Mouse (Mus musculus) adrenal gland, postnatal 10 days (tissue): ENCODE data around the gene Kcna2. TPM values are rescaled to one million over a fixed set of nuclear protein-coding genes. Genes with fewer than 3 reads are reported as not detected.
A peak's percentile ranks its signal among the peaks of the same experiment; 100 is the strongest.

ENCODE experiments used
- DNase-seq: peaks from one replicate; pipeline ENCODE4 v3.0.0; 2021; ENCODE audit warnings: mixed read lengths
- long read RNA-seq, 2 experiments: library from polyadenylated mRNA; stranded (forward); transcript quantifications; one replicate each; pipeline ENCODE4 v2.0.0; 2021
- total RNA-seq, 2 experiments: library from RNA; stranded (reverse); gene quantifications; 2 replicates each; pipeline ENCODE4 v1.2.3; 2021

The Kcna2 gene
- 1 to 10 TPM; 2.5 to 2.6 TPM for total RNA-seq
- long read RNA-seq, experiment 1, result 0 reads
- long read RNA-seq, experiment 2, result 0 reads

DNA sequence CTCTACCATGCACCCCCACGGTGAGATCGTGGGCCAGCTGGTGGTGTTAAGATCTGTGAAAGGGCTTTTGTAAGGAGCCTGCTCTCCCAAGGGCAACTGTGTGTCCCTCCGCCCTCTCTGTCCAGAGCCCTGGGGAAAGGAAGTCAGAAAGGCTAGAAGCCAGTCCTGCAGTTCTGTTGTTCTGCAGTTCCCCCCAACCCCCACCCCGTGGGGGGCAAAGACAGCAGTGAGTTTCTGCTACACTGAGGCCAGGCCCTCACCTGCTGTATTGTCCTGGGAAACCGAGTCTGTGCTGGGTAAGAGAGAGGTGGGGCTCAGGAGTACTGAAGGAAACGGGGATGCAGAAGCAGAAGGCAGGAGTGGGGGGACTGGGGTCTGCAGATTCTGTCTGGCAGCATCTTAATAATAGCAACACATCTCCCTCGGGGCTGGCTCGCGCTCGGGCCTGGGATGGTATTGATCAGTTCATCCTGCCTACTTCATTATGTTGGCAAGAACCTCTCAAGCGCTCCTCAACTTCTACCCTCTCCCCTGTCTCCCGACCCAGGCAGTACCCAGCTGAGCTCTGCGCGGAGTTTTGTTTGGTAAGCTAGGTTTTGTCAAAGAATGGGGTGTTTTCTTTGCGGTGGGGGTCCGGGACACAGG, at the start of gene Kcna2:
Gene Kcna2, plus strand, starts transcription at position 336 of the 645 bp plus-strand sequence.
- DNase-seq, result no peak

DNA sequence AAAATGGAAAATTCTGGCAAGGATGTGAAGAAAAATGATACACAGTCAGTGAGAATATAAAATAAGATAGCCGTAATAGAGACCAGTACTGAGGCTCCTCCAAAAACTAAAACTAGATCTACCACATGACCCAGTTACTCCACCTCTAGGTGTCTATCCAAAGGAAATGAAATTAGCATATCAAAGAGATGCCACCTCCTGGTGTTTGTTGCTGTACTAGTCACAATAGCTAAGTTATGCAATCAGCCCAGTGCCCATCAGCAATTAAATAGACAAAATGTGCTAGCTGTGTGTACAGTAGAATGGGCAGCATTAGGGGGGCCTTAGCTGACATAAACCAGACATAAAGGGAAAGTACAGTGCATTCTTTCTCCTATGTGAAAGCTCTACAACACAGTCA, 39.5 kb upstream of the Kcna2 start:
- no peak for DNase-seq

DNA sequence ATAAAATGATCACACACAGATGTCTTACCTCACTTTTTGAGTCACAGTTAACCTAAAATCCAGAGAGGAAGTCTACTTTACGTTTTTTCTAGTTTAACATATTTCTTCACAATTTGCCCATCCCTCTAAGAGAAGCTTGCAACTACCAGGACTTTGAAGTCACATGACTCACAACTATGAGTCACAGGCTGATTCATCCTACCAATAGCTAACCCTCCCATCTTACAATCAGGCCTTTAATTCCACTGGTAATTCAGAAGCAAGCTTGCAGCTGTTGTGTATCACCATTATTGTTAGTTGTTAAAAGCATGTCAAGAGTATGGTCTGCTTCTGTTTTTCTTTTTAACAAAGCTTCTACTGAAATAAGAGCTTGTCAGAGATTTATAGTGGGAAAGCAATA, 38.2 kb upstream of the Kcna2 start:
- no peak for DNase-seq

DNA sequence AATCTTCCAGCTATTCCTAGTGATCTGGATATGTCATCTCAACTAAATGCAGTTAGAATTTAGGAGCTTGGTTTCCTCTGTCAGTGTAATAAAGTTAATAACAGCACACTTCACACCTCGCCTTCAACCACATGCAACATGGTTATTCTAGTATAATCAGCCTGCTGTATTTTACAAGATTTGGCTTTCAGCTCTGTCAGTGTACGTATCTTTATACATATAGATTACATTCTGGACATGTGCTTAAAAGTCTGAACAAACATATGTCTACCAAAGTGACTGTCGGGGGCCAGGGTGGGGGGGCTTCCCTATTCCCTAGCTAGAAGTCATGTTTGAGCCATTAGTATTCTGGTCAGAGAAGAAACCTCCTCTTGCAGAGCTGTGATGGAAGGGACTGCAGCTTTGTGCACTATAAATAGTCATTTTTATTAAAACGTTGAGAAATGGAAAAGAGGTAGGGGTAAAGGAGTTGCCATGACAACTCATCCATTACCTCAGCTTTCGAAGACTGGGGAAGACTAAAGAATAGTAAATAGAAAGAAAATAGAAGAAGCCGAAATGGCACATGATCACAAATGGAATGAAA, 35.3 kb upstream of the Kcna2 start:
- no peak for DNase-seq

DNA sequence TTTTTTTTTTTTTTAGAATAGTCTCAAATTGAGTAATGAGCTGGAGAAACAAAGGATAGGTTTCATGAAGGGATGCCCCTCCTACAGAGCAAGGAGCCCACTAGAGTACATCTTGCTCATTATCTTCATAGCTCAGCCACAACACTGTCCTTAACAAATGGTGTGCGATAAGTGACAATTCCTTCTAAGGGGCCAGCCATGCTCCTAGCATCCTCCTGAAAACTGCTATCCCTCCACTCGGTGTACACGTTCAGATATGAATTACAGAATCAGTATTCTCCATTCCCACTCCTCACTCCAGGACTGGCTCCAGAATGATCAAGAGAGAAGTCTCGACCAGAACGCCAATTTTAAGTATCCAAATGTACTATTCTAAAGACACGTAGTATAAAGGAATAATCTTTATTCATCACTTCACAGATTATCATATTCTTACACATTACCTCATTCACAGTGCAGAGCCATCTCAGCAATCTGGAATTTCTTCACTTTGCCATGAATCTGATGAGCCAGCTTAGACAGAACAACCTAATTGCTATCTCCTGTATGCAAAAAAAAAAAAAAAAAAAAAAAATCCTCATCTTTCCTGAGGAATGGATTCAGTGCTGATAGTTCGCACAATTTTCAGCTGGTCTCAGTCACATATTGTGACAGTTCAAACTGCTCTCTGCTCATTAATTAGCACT, 34.6 kb upstream of the Kcna2 start:
- no peak for DNase-seq

DNA sequence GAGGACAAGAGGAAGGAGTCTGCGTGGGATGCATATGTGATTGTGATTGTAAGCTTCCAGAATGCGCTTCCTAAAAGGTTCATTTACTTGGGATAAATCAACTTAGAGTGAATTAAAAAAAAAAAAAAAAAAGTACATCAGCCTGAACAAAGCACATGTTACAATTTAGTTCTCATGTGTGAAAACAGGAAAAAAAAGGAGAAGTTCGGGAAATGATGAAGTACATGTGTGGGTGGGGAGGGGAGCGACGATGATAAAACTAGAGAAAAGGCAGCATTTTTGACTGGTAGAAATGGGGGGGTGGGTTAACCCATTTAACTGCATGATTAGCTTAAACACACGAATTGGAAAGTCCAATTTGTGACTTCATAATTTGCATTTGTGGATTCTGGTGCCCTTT, 33.7 kb upstream of the Kcna2 start:
- no peak for DNase-seq

DNA sequence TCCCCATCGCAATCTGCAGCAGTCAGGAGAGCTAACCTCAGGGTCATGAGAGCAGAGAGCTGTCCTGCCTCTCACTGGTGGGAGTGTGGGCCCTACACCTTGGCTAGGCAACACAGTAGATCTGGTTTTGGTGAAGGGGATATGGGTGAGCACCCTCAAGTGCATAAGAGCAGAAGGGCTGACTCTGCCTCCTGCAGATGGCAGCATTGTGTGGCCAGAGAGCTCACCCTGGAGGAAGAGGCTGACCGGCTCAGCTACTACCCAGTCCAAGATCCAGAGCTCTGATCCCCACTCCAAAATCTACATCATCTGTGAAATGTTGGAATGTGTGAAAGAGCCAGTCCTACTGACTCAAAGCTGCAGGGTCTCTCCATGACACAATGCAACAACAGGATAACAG, 27.1 kb upstream of the Kcna2 start:
- DNase-seq, result no peak

DNA sequence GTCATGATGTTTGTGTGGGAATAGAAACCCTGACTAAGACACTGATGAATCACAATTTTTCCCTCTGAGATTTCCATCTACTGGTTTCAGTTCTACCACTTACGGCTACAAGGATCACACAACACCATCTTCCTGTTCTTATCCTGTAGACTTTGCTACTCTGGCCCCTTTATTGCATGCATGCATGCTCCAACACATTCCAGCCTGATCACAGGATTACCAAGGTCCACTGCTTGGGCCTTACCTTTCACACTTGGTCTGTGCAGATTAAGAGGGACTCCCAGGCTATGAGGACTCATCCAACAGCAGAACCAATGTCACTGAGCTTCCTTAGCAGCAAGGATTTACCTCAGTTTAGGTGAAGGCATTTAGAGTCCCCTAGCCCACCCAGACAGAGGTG, 25.2 kb upstream of the Kcna2 start:
- DNase-seq, result no peak

DNA sequence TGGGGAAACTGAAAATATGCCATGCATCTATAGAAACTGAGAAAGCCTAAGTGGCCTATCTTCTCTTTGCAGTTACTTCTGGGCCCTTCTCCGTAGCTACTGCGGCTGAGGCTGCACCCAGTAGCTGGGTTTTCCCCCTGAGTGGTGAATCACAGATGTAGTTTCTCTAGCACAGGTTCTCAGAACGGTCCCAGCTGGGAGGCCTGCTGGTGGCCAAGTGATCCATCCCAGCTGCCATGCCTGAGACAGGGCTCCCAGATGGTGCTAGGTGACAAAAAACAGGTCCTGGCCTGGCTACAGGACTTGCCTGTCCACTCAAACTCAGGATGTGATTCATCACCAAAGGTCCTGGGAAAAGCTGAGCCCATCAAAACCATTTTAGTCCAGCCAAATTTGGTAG, 24.3 kb upstream of the Kcna2 start:
- no peak for DNase-seq

DNA sequence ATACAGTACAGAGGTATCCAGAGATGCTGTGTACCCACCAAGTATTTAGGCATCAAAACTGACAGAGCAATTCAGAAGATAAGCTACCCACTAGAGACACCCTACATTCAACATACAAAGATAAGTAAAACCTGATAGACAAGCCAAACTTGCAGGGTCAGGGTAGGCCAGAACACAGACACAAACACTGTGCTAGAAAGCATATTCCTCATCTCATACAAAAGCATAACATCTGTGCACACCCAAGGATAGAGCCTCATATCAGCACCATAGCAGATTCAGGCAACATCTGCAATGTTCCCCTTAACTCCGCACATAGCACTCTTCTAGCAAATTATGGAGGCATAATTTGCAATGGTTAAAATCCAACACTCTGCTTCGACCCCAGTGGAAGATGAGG, 23.8 kb upstream of the Kcna2 start:
- DNase-seq, result no peak

DNA sequence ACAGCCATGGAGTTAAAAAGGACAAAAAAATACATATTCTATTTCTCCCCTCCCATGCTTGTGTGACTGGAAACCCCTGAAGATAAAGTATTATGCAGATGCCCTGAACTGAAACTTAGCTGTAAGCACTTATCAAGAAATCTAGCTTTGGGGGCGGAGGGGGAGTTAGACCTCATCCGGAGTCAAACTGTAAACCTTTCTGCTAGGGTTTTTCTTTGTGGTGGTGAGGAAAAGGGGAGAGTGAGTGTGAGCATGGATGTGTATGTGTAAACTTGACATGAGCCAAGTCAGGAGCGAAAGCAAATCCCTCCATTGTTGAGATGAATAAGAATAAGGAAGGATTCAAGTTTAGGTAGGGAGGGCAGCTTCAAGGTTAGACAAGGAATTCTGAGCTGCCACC, 20.1 kb upstream of the Kcna2 start:
- no peak for DNase-seq

DNA sequence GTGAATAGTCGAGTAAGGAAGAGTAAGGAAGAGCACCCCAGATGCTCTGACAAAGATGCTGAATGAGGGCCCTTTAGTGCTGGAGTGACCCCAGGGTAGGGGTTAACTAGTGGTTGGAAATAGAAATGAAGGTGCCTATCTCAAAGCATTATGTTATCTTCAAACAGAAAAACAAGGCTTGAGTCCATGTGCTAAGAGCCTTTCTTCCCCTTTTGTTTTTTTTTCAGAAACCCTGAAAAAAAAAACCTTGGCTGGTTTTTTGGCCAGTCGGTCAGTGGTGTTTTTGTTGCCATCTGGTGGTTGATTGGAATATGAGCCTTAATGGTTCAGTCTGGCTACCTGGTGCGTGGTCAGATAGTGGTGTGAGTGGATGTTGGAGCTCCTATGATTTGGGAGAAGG, 19.7 kb upstream of the Kcna2 start:
- no peak for DNase-seq

DNA sequence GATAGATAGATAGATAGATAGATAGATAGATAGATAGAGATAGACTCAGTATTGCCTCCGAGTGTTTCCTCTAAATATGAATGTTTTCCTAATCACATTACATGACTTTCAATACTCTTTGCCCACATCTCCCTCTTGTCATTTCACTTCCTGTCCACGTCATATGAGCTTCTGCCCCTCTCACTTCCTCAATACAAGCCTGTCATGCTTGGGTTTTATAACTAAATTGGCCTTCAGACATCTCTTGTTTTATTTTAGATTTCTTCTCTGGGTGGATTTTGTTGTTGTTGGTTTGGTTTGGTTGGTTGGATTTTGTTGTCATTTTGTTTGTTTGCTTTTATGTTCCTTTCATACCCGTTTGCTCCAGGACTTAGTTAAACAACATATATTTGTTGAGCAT, 16.4 kb upstream of the Kcna2 start:
- DNase-seq, result no peak

DNA sequence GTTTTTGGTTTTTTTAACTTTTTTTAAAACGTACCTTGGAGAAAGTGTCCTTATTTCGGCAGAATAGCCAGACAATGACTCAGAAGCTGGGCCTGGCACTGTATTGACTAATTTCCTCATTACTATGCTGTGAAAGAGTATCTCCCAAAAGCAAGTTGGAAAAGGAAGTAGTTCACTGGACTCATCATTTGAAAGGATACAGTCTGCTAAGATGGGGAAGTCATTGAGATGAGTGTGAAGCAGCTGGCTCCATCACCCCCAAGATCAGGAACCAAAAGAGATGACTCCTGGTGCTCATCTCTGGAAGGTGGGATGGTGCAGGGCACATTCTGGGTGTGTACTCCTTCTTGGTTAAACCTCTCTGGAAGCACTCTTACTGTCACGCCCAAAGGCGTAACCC, 13.5 kb upstream of the Kcna2 start:
- DNase-seq, result no peak

DNA sequence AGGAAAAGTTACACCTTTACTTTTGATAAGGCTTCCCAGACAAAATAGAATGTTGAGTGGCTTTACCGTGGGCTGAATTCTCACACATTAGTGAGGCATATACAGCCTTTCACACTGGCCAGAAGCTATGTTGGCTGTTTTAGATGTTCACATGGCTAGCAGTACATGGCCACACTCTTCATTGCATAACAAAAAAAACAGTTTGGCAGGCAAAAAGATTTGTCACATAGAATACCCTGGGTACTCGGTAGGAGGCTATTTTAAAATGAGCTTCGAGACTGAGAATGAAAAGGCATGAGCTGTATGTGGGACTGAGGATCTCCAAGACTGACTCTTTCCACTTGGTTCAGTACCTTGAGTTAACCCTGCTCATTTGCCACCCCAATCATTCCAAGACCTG, 12.1 kb upstream of the Kcna2 start:
- DNase-seq, result no peak

DNA sequence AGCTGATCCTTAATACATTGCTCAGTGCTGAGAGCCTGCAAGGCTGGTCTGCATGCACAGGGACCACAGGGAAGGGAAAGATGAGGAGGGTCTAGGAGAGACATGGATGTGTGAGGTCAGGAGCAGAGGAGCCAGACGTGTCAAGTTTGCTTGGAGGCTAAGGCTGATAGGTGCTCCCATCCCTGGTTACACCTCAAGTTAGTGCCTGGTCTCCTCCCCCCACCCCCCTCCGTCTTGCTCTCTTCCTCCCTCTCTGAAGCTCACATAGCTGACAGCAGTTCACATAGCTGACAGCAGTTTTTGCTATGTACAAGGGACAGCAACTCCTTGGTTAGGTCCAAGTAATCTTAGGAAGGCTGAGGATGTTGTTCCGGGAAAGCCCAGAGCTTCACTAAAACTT, 11.5 kb upstream of the Kcna2 start:
- no peak for DNase-seq

DNA sequence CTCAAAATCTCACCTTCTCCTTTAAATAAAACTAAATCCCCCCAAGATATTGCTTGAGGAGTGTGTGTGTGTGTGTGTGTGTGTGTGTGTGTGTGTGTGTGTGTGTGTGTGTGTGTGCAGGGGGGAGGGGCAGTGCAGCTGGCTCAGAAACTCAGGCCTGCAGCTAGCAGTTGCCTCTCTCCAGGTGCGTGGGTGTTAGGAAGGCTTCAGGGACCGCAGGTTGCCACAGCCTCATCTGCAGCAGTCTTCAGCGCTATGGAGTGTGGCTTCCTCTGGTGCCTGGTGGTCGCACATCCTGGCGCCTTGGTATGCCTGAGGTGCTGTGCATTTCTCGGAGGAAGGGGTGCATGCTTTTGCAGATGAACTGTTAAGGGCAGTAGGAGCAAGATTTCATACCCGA, 10.9 kb upstream of the Kcna2 start:
- DNase-seq, result no peak

DNA sequence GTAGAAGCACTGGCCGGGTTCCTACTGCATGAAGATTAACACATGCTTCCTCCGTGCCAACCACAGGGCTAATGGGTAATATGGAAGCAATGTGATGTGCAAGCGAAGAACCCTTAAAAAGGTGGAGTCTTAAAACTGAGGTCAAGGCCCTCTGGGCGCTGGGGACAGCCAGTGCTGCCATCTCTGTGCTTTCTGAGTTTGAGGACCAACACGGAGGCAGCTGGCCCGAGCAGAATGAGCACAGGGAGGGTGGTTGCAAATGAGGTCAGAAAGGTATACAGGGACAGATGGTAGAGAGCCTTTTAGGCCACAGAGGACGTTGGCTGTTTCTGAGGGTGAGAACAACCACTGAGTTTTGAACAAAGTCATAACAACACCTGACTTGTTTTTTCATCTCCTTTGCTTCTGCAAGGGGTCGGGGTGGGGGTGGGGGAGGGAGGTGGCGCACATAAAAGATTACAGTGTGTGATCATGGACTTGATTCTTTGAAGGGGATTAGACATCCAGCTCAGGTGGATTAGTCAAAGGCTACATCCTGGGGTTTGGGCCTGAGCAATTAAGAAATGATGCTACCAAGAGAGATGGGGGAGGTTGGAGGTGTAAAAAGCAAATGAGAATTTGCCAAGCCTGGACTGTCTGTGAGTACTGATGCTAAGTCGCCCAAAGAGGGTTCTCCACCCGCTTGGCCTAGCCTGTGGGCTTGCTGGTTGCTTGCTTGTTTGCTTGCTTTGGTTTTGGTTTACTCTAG, 10.4 kb upstream of the Kcna2 start:
- DNase-seq, result no peak

DNA sequence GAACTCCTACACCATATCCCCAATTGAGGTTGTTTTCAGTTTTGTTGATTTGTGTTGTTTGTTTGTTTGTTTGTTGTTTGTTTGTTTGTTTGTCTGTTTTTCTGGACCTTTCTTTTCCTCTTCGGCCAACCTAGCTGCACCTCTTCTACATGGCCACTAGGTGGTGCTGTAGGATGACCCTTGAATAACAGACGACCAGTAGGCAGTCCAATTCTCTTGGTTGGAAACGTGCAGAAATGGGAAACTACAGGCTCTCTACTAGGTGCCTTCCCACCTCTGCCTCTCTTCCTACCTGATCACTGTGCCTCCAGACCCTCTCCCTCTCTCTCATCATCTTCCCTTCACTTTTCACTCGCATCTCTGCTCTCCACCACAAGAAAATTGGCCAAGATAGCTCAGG, 6.9 kb upstream of the Kcna2 start:
- DNase-seq, result peak; percentile 61

DNA sequence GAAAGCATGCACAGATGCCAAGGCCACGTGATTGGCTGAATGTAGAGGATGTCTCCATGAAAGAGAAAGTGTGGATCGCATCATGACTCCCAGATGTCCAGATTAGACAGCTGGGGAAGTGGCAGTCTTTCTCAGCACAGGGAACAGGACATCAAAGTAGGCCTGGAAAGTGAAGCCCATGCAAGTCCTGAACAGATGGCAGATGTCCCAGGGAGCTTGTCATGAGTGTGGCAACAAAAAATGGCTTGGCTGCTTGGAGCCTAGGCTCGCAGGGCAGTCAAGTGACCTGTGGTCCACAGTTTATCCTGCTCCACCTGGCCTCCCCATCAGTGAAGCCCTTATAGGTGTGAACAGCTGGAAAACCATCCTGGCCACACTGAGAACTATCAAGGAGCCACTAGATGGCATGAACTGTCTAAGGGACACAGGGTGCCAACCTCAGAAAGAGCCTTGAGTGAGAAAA, 4.6 kb upstream of the Kcna2 start:
- no peak for DNase-seq

DNA sequence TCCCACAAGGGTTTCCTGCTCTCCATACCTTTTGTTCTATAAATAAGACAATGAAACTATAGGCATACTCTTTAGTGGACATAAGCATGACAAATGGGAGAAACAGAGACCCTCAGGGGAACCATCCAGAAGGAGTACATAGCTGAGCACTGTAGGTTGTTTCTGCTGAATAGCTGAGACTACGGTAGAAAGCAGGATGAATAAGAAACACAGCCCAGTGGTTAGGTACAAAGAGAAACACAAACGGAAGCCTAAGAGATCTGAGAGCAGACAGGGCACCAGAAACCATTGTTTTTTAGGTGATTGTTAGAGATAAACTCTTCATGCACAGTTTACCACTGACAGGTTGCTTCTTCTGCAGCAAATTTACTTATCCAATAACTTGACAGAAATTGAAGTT, 1.1 kb upstream of the Kcna2 start:
- DNase-seq, result no peak

DNA sequence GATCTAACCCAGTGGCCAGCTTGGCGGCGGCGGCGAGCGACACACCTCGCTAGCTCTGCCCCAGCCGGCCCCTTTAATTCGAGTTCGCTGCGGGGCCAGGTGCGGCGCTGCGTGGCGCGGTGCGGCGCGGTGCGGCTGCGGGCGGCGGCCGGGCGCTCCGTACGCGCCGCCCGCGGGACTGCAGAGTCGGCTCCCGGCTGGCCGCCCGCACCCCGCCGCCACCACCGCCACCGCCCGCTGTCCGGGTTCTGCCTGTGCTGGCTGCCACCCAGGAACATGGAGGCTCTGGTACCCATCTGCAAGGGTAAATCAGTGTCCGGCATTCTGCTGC, 475 bp downstream of the Kcna2 start:
- DNase-seq, result peak; percentile 42
